ENCODE assay signal across 12 mouse cellular contexts in the genomic region with DNA sequence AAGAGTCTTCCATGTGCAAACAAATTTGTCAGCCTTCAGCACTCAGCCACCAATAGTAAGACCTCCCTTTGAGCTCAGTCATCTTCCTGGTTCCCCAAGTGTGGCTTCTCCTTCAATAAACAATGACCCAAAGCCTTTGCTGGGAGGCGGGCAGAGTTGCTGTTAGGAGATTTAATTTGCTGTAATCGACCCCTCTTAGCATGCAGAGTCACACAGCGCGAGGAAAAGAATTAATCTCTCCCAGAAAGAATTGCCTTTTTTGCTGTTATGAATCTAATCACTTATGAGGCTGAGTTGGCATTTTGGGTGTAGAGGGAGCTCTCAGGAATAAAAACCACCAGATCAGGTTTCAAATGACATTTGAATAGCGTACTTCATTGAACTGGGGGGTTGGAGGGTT.
A peak's percentile ranks its signal among the peaks of the same experiment; 100 is the strongest.
DNase-seq lines count a peak whose midpoint lies in the region; ATAC-seq and TF ChIP-seq lines count a peak whose summit lies in the region.
"Had no signal": no experiment of that assay in that cellular context is flagged by ENCODE, and none has a peak within 500 bp of the region (broad histone marks: within the 10 kb centered on the region; RNA-seq: fewer than 3 reads in every experiment).

No protein-coding gene starts in this region.

- H3K4me3 ChIP-seq in forebrain, embryonic 11.5 days (ENCODE audit: low read depth, low read length), result no peak overlapping the region
- H3K4me3 ChIP-seq in forebrain, embryonic 10.5 days, result no peak overlapping the region
- H3K4me3 ChIP-seq in embryonic facial prominence, embryonic 15.5 days (replicated peaks), result no peak overlapping the region
- H3K4me3 ChIP-seq in hindbrain, embryonic 15.5 days, result no peak overlapping the region
- H3K4me3 ChIP-seq in midbrain, postnatal 0 days (ENCODE audit: low read depth, low read length), result no peak overlapping the region
- H3K4me3 ChIP-seq: heart, adult 2 months; myocyte had no signal

- no peaks in the 10 kb centered on the region for H3K27me3 ChIP-seq in forebrain, embryonic 11.5 days (ENCODE audit: control insufficient read depth, insufficient read depth, low read length)
- H3K27me3 ChIP-seq in forebrain, embryonic 10.5 days (ENCODE audit: poor library complexity, severe bottlenecking), result no peaks in the 10 kb centered on the region
- no peaks in the 10 kb centered on the region for H3K27me3 ChIP-seq in embryonic facial prominence, embryonic 15.5 days
- H3K27me3 ChIP-seq in hindbrain, embryonic 15.5 days, result no peaks in the 10 kb centered on the region
- H3K27me3 ChIP-seq in midbrain, postnatal 0 days (ENCODE audit: insufficient read depth, low read length), result no peaks in the 10 kb centered on the region

- peak; percentile 51 for ATAC-seq in forebrain, embryonic 11.5 days (replicated peaks; ENCODE audit: low FRiP score)
- ATAC-seq in embryonic facial prominence, embryonic 15.5 days (ENCODE audit: insufficient number of reproducible peaks, low FRiP score, low TSS enrichment, low read depth), result no peak
- peak; percentile 36 for ATAC-seq in hindbrain, embryonic 15.5 days (ENCODE audit: low FRiP score, low read depth)
- no peak for ATAC-seq in midbrain, postnatal 0 days (ENCODE audit: low FRiP score)
- ATAC-seq in monocyte, adult 5-6 weeks (replicated peaks; ENCODE audit: insufficient number of reproducible peaks, low FRiP score, low TSS enrichment, poor library complexity, severe bottlenecking), result no peak

- H3K36me3 ChIP-seq in forebrain, embryonic 11.5 days (ENCODE audit: control insufficient read depth, insufficient read depth, low read length), result no peaks in the 10 kb centered on the region
- no peaks in the 10 kb centered on the region for H3K36me3 ChIP-seq in forebrain, embryonic 10.5 days (replicated peaks)
- H3K36me3 ChIP-seq in embryonic facial prominence, embryonic 15.5 days, result no peaks in the 10 kb centered on the region
- H3K36me3 ChIP-seq in hindbrain, embryonic 15.5 days, result no peaks in the 10 kb centered on the region
- no peaks in the 10 kb centered on the region for H3K36me3 ChIP-seq in midbrain, postnatal 0 days (ENCODE audit: insufficient read depth, low read length)

- TF ChIP-seq CTCF in midbrain, postnatal 0 days (IDR thresholded peaks at IDR 0.05), result no peak

- intact Hi-C loops in left cerebral cortex, postnatal 4 days (cut with DNase I), result no loop called here

- no peak overlapping the region for H3K9ac ChIP-seq in forebrain, embryonic 11.5 days (ENCODE audit: low read length)
- H3K9ac ChIP-seq in embryonic facial prominence, embryonic 15.5 days, result no peak overlapping the region
- H3K9ac ChIP-seq in hindbrain, embryonic 15.5 days, result no peak overlapping the region
- H3K9ac ChIP-seq in midbrain, postnatal 0 days (replicated peaks; ENCODE audit: low read length, poor library complexity, severe bottlenecking), result no peak overlapping the region

- no peak overlapping the region for H3K27ac ChIP-seq in forebrain, embryonic 11.5 days (ENCODE audit: low read depth, low read length)
- no peak overlapping the region for H3K27ac ChIP-seq in forebrain, embryonic 10.5 days
- H3K27ac ChIP-seq in embryonic facial prominence, embryonic 15.5 days (replicated peaks), result no peak overlapping the region
- H3K27ac ChIP-seq in hindbrain, embryonic 15.5 days (replicated peaks), result peak overlapping the region; percentile 76
- peak overlapping the region; percentile 64; the same call in 1 of the 2 replicates for H3K27ac ChIP-seq in midbrain, postnatal 0 days (ENCODE audit: low read depth, low read length)
- H3K27ac ChIP-seq: heart, adult 2 months had no signal

- no peaks in the 10 kb centered on the region for H3K9me3 ChIP-seq in forebrain, embryonic 11.5 days (ENCODE audit: control insufficient read depth, low read length)
- H3K9me3 ChIP-seq in forebrain, embryonic 10.5 days, result no peaks in the 10 kb centered on the region; the same call in 1 of the 2 replicates
- no peaks in the 10 kb centered on the region for H3K9me3 ChIP-seq in embryonic facial prominence, embryonic 15.5 days (replicated peaks)
- H3K9me3 ChIP-seq in hindbrain, embryonic 15.5 days, result no peaks in the 10 kb centered on the region
- H3K9me3 ChIP-seq in midbrain, postnatal 0 days (ENCODE audit: low read length), result no peaks in the 10 kb centered on the region

- WGBS in forebrain, embryonic 11.5 days, result 8% methylated on average over 5 of the region's 5 CpGs
- WGBS in forebrain, embryonic 10.5 days, result 32% methylated on average over 5 of the region's 5 CpGs
- WGBS in embryonic facial prominence, embryonic 15.5 days, result 14% methylated on average over 5 of the region's 5 CpGs
- WGBS in hindbrain, embryonic 15.5 days, result 17% methylated on average over 5 of the region's 5 CpGs
- WGBS in midbrain, postnatal 0 days, result 11% methylated on average over 5 of the region's 5 CpGs

- no peak for DNase-seq in forebrain, embryonic 11.5 days (ENCODE audit: low spot score)
- no peak for DNase-seq in forebrain, embryonic 10.5 days (ENCODE audit: extremely low spot score, low spot score)
- peak; percentile 41 for DNase-seq in midbrain, postnatal 0 days (ENCODE audit: low spot score)
- no peak for DNase-seq in left cerebral cortex, postnatal 4 days
- no peak for DNase-seq in heart, adult 9 months (ENCODE audit: low spot score in 2 of 2)
- DNase-seq: cerebellum, postnatal 25 days; heart, adult 2 months; lung, postnatal 10 days had no signal

- peak overlapping the region; percentile 22; the same call in 1 of the 2 replicates for H3K4me2 ChIP-seq in forebrain, embryonic 11.5 days (ENCODE audit: low read depth, low read length, severe bottlenecking)
- peak overlapping the region; percentile 40 for H3K4me2 ChIP-seq in embryonic facial prominence, embryonic 15.5 days (replicated peaks)
- H3K4me2 ChIP-seq in hindbrain, embryonic 15.5 days, result peak overlapping the region; percentile 46
- peak overlapping the region; percentile 33 for H3K4me2 ChIP-seq in midbrain, postnatal 0 days (ENCODE audit: low read depth, low read length, poor library complexity, severe bottlenecking)

- peaks cover 13% of the 10 kb centered on the region for H3K4me1 ChIP-seq in forebrain, embryonic 11.5 days (replicated peaks; ENCODE audit: control insufficient read depth, insufficient read depth, low read length)
- H3K4me1 ChIP-seq in forebrain, embryonic 10.5 days, result peaks cover 39% of the 10 kb centered on the region
- H3K4me1 ChIP-seq in embryonic facial prominence, embryonic 15.5 days, result peaks cover 15% of the 10 kb centered on the region
- H3K4me1 ChIP-seq in hindbrain, embryonic 15.5 days (replicated peaks), result peaks cover 35% of the 10 kb centered on the region
- peaks cover 10% of the 10 kb centered on the region for H3K4me1 ChIP-seq in midbrain, postnatal 0 days (ENCODE audit: insufficient read depth, low read length)

Comparison
In these comparisons a context has a peak if more than half of its experiments do, and no peak if none do; other contexts are left out.
1. ATAC-seq: peak in forebrain, embryonic 11.5 days (single experiment) and hindbrain, embryonic 15.5 days (single experiment); none in embryonic facial prominence, embryonic 15.5 days (single experiment), midbrain, postnatal 0 days (single experiment) and monocyte, adult 5-6 weeks (single experiment).
2. H3K27ac ChIP-seq: peak in hindbrain, embryonic 15.5 days (single experiment) and midbrain, postnatal 0 days (single experiment); none in forebrain, embryonic 11.5 days (single experiment), forebrain, embryonic 10.5 days (single experiment) and embryonic facial prominence, embryonic 15.5 days (single experiment).
3. Peak in every context shown above with its lines, with median percentiles within 50 percentile points of each other: H3K4me2 ChIP-seq.